Mouse (Mus musculus) 416B (cell line): ENCODE measurements around the gene Meis1.

Experiments
- DNase-seq: peaks from one replicate; pipeline ENCODE4 v3.0.0; 2011; ENCODE audit warnings: low read depth

Gene Meis1

DNA sequence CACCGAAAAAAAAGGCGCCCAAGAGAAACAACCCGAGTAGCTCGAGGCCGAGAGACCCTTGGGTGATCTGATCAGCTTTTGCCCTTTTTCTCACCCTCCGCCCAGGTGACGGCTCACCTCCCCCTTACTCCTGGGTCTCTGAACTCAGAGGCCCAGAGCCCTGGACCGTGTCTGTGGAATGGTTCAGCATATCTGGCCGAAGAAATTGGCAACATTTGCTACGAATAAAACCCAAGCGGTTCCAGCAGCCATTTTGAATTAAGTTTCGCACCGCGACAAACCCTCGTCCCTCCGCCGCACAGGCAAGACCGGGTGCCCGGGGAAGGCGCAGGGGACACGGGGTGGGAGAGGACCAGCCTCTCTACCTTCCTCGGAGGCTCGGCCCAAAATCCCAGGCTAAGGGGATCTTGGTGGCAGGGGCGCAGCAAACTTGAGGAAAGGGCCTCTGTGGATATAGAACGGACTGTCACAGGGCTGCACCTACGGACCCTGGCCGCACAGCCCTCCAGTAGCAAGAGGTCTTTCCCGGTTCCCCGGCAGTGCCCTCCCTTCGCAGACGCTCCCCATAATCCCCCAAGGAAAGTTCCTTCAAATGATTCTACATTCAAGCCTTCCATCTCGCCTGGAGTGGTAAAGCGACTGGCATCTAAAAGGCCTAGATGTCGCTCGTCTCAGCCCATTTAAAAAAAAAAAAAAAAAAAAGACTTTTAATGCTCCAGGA lies 4.2 kb downstream of the Meis1 start:
- no peak for DNase-seq

DNA sequence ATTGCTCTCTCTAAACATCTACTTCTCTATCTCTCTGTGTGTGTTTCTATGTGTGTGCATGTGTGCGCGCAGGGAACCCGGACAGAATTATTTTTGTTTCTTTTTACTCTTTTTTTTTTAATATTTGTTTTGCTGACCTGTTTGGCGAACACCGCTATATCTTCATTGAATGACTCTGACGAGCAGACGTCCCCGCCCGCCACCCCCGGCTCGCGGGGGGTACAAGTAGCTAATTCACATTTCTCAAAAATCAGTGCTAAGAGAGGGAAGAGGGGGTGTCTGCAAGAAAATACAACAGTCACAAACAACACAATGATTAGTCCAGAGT lies 4.7 kb downstream of the Meis1 start:
- DNase-seq = no peak

DNA sequence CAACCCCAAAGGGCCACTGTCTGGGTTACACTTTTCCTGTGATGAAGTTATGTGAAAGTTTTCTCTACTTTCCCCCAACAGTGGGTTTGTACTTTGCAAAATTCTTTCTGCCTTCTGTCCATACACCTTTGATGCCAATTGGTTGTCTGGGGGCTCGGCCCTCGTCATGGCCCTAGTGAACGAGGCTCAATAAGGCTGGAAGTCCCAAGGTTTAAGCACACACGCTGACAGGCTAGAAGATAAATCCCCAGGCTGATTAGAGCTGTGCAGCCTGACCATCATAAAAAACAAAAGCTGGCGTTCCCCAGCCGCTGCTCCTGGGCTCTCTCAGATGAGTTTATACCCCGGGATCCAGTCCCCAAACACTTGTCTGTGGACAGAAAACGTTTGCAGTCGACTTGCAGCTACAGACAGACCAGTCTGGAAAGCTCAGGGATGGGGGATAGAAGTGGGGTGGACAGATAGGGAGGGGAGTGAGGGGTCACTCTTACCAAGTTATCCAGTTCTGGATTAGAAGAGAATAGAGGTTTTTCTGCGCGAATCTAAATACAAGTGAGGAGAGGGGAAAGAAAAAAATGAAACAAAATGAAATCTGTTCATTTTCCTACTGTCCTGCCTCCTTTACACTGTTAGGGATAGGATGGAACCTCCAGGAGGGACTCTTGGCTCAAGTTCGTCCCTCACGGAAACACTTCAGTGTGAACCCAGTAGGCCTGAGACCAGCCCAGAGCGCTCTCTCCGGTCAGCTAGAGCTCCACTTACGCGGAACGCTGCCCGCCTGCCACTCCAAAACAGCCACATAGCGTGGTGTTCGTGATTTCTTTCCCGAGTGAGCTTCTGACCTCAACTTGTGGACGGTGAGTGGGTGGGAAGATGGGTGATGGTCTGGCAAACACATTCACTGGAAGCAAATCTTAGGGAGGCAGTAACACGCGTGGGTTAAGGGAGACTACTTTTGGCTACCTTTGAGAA lies 5.4 kb downstream of the Meis1 start:
- no peak for DNase-seq

DNA sequence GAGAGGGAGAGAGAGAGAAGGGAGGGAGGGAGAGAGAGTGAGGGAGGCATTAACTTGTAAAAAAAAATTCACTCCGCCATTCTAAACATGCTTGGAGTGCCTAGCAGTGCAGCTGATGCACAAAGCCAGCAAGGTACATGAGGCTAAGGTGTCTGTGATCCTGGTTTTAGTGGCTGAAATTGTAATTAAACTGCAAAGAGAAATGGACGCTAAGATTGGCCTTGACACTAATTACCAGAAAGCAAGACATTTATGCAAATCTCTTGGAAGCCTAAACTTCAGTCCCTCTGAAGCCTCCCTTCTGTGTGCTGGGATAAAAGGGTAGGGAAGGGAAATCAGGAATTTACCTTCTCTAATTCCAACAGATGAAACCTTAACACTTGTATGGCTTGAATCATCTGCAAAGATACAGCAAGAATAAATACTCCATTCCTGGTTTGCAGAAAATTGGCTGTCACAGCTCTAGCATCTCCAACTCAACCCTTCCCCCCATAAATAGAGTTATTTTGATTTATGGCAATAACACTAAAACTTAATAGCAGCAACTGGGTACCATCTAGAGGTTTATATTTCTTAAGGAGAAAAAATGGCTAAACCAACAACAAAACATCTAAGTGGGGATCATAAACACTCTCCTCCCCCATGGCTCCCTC lies 6.2 kb downstream of the Meis1 start:
- no peak for DNase-seq

DNA sequence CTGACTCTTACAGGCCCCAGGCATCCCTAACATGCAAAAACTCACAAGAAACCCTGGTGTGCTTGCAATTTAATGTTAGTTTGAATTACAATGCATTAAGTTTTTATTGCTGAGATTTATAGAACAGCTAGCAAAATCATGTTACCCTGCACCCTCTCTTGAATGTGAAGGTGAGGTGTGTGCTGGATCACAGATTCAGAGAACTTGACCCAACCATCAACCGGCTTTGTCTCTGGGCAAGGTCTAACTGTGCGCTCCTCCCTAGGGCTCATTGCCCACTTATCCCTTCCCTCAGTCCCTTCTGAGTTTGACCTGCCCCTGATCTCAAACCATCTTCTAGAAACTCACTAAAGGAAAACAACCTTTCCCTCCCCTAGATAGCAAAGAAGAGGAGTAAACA lies 6.8 kb downstream of the Meis1 start:
- DNase-seq = no peak

DNA sequence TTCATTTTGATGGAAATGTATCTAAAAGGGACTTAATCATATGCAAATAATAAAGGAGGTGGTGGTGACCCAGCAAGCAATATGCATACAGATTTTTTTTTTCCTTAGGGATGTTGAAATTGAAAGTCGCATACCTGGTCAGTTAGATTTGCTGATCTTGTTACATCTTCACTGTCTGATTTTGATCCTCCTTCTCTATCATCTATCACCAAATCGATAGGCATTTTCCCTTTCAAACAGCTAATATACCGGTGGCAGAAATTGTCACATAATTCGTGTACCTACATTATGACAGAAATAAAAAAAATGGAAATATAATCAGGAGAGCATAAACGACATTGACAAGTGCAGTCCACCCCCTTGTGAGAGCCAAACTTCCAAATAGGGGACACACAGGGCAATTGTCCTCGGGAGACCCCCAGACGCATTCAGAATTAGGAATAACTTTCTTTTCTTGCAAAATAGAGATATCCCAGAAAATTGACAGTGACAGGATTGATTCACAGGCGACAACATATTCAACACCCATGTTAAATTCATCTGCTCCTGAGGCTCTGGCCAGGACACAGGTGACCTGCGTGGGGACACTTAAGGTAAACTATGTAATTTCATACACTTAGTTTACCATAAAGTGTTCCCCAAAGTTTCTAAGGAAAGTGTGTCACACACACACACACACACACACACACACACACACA lies 7.5 kb downstream of the Meis1 start:
- no peak for DNase-seq

DNA sequence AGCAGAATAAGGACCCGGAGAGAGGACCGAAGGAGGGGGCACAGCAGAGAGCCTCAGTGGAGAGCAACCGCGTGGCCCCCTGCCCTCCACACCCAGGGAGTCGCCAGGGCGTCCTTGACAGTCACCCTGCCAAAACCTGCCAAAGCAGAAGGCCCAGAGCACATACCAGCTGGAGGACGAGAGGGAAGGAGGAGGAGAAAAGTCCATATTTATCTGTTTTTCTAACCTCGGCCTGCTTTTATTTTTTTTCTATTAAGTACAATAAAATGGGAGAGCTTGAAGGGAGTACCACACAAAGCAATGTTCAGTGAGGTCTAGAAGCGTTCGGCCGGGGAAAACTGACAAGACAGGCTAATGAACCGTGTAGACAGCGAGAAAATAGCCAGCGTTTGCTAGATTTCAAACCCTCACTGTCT lies 8.4 kb downstream of the Meis1 start:
- DNase-seq = no peak

DNA sequence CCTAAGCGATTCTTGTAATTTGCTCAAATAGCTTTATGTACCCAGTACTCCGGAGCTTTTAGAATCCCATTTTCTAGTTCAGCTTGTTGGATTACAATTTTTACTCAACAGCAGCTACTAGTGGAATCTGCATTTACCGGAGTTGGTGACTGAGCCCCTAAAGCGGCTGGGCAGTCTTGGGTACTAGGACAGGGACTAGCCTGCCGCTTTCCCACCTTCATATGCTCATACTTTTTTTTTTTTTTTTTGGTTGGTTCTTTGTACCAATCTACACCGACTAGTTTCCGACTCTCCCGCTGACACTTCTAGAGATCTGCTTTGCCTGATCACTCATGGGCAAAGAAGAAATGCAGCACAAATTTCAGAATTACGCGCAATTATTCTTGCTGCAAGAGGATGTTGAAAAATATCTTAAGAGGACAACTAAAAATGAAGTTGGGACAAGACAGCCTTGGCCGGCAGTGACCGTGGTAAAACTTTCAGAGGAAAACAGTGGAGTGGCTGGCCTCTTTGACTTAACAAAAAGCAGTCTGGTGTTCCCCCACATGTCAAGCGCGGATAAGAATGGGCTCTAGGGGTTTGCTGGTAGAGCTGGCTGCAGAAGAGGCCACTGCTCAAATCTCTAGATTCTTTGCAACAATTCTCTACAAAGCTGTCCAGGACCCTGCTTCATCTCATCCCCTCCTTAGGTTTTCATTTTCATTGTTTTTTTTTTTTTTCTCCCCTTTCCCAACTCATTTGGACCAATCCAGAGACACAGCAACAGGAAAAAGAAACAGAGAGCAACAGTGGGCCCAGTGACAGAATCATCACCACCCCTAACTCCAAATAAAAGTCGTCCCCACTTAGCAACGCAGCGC lies 9.0 kb downstream of the Meis1 start:
- no peak for DNase-seq

DNA sequence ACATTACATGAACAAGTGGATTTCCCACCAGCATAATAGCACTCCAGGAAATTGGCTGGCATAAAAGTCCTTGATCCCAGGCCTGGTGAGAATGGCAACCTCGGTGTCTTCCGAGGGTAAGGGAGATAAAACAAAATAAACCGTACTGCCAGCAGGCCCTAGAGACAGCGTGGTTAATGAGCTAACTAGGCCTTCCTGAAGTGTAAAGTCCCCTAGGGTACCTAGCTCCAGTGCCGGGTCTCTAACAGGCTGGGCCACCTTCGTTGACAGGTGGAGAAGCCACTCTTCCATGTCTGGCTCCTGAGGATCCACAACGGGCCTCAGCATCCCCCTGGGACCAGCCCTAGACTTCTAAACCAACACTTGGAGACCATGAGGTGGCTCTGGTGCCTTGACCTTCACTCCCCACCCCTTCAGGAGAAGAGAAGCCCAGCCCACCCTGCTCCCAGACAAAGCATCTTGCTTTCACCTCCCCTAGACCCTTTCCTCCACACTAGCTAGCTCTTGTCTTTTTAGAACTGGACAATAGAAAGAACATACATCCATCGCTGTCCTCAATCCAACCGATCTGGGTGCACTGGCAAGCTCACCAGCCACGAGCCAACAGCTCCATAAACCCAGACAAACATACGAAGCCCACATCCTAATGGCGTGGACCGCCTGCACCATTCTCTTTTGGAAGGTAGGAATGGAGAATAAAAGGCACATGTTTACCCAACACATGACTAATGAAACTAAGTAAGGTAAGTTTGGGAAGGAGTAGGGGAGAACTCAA lies 10.0 kb downstream of the Meis1 start:
- DNase-seq = no peak

DNA sequence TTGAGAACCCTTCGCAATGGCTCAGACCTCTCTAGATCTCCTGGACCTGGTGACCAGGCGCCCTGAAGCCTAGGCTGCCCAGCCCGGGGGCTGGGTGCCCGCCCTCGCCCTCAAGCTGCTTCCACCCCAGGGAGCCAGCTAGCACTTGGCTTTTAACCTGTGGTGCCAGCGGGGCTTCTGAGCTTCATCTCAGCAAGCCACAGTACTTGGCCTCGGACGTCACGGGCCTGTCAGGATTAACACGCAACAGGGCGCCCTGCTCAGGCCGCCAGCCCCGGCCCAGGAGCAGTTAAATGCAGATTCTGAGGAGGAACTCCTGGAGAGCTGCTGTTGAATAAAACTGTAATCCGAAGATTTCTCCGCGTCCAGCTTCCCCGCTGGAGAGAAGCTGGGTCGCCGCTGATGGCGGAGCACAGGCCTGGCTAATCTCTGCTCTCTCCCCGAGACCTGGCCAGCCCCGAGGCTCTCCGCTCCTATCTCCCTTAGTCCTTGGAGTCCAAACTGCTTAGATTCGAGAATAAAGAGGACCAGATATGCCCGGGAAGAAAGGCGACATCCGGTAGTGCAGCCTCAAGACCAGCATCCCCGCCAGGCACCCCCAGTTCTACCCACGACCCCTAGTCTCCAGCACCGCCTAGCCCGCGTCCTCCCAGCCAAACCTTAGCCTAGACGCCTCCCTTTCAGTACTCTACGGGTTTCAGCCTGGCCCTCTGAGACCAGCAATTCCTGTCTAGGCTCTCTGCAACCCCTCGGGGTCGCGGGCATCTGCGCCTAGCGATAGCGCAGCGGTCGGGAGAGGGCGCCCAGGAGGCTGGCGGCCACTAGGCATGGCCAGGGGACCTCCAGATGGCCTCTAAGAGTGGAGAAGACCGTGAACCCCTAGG lies 11.0 kb downstream of the Meis1 start:
- no peak for DNase-seq

DNA sequence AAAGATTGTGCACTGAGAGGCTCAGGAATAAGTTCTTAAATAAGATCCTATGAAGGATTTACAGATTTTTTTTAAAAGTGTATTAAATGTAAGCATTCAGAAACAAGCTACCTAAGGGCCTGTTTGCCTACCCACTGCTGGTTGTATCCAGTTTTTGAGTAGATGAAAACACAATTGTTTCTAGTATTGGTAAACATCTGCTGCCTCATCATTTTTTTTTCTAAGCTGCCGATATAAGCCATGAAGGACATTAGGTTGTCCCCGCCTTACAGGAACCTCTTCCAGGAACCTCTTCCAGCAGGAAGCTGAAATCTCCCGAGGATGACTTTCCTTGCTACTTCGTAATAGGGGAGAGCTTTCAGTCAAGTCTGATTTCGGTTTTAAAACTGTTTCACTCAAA lies 11.7 kb downstream of the Meis1 start:
- DNase-seq = no peak

DNA sequence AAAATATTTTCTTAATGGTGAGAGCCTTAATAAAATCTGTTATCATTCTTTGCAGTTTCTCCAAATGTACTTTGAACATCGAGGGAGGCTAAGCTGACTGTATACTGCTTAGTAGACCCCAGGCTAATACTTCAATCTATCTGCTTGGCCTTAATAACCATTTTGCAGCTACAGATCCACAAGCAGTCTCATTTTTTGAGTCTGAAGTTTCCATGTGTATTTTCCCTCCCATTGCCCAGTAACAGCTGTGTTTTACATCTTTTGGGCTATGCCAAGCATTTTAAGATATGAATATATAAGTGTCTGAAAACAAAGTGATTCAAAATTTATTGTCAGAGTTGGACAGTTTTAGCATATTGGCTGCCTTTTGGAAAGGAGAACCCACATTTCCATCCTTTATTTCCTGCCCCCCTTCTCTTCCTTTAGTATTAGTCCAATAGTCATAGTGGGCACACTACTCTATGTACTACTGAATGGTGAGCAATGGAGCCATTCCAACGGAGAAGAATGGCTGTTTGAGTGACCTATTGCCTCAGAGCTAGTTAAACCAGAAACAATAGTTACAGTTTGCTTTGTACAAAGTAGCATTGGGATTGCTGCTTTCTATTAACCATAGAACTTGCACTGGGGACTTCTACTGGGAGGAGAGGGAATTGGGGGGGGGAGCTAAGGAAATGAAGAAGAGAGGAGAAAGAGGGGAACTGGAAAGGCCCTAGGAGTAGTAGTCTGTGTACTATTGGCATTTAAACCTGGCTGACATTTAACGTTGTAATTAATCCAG lies 12.7 kb downstream of the Meis1 start:
- no peak for DNase-seq

DNA sequence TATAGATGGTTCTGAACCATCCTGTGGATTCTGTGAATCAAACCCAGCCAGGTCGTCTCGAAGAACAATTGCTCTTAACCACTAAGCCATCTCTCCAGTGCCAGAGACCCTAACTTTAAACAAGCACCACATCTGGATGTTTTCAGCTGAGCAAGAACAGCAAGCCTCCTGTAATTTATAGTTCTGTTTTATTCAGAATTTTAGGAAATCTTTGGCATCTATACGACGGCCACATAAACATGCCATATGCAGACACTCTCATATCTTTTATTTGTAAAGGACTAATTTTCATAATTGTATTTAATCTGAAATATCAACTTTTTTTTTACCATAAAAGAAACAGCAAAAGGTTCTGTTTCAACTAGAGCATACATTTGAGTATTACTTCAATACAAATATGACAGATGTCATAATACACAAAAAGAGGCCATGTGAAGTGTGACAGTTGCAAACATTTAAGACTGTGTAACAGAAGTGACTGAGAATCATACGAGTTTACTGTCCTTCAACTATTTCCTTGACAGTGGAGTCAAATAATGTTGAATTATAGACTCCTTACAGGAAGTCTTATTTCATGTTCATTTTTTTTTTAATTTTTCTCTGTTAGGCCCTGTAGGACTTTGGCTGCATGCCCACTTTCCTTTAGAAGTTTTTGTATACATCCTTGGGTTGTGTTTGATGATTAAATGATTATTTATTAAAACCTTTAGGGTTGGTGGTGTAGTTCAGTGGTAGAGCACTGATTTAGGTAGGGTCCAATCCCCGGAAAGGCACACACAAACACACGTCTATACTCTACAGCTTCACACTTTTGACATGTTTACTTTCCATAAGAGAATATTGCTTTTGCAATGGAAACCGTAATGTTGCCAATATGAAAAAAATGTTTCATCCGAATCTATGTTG lies 13.5 kb downstream of the Meis1 start:
- no peak for DNase-seq

DNA sequence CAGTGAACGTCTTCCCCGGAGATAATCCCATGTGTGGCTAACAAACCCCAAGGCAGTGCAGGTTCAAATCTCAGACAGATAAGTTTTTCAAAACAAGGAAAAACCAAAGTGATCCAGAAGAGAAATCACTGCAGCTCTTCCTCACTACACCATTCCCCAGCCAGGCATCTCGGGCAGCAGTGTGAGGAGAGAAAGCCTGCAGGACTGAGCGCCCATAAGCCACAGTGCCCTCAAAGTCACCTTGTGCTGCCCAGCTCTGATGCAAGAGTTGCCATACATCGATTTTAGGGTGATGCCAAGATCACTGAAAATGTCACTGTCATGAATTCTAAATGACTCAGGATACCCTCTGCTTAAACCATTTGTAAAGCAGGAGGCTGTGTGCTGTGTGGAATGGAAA lies 15.7 kb downstream of the Meis1 start:
- no peak for DNase-seq

DNA sequence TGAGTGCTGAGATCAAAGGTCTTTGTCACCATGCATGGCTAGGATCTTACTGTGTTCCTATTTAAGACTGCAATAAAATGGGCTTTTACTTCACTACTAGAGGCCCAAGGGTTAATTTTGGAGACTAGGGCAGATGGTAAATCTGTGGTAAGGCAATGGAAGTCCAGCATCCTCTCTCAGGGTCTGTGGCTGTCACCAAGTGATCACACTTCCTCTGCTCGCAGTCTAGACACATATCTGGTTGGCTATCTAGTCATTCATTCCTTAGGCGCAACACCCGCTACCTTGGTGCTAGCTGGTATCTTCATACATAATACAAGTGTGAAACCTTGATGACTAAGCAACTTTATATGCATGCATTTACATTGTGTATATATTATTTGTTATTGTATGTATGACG lies 22.0 kb downstream of the Meis1 start:
- peak; percentile 82 for DNase-seq

DNA sequence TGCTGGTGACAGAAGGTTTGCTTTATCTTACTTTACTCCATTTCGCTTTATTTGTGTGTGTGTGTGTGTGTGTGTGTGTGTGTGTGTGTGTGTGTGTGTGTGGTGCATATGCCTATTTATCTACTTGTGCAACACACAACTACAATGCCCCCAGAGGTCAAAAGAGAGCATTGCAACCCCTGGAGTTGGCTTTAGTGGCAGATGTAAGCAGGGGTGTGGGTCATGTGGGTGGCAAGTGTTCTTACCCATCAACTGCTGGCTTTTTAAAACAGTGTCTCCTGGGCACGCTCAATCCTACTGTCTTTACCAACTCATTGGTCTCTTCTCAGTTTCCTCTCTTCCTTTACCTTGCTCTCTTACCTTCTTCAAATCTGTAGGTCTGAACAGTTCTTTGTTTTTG lies 22.5 kb downstream of the Meis1 start:
- no peak for DNase-seq

DNA sequence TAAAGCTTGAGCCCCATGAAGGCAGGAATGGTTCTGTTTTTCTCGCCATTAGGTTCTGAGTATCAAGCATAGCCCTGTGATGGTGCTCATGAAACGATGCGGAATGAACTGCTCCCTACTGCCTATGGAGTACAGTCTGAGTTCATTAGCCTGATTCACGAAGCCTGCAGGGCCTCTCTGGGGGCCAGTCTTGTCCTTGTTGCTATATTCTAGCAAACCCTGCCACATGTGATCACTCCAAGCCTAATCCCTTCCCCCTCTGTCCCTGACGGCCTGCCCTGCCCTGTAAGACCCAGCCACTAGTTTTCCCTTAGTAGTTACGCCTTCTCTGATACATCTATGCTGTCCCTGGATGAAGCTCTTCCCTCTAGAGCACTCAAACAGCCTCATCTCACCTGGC lies 26.0 kb downstream of the Meis1 start:
- no peak for DNase-seq

DNA sequence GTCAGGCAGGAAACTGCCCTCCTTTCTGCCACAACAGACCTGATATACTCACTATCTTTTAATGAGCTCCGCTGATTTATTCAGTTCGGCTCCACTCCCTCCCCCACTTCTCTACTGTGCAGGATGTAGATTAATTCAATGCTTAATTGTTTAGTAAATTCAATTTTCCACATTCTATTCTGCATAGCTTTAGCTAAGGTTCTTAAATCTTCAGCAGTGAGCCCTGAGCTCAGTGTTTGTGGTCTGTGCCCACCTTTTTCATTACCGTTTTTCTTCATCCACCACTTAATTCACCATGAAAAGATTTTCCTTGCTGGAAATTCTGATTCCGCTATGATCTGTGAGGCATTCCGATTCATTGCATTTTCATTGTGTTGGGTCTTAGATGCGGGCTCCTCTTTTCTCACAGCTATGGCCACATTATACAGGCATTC lies 28.5 kb downstream of the Meis1 start:
- no peak for DNase-seq
